Mouse (Mus musculus) cortical plate, adult 2 months (tissue): ENCODE results near the gene Nepn.

ENCODE experiments used
- CTCF ChIP-seq: fragments of 200-500 bp; IDR thresholded peaks from 2 replicates; pipeline ENCODE4 v1.5.1; 2011; ENCODE audit warnings: mild to moderate bottlenecking, control low read depth, low read length; ENCODE audit not compliant: insufficient read depth; ENCODE audit errors: extremely low read depth
- POLR2A ChIP-seq: fragments of 200-500 bp; IDR thresholded peaks from 2 replicates; pipeline ENCODE4 v1.6.1; 2011; ENCODE audit warnings: mild to moderate bottlenecking, low read length, control low read depth; ENCODE audit not compliant: insufficient read depth; ENCODE audit errors: extremely low read depth

- TF ChIP-seq POLR2A (no peak), CTCF (no peak)
These were observed 27.7 kb downstream of the Nepn start for GRCm38 (mm10) chr10:52416458-52416857.
